Mouse (Mus musculus) myocyte (in vitro differentiated cells): ENCODE data around the gene Gm13199. TPM values are rescaled to one million over a fixed set of nuclear protein-coding genes. Genes with fewer than 3 reads are reported as not detected.

Experiments used
- H3K27me3 ChIP-seq: one replicate; pipeline ENCODE4 v1.6.1; 2011; ENCODE audit not compliant: control insufficient read depth, insufficient read depth, insufficient read length
- H3K36me3 ChIP-seq: one replicate; pipeline ENCODE4 v1.6.1; 2011; ENCODE audit not compliant: control insufficient read depth, insufficient read depth
- H3K4me2 ChIP-seq: one replicate; pipeline ENCODE4 v1.6.1; 2011; ENCODE audit warnings: low read depth, control low read depth
- H3K4me3 ChIP-seq: one replicate; pipeline ENCODE4 v1.5.1; 2011; ENCODE audit warnings: mild to moderate bottlenecking, control low read depth, moderate library complexity
- H3K79me2 ChIP-seq: one replicate; pipeline ENCODE4 v1.6.1; 2011; ENCODE audit not compliant: control insufficient read depth, insufficient read depth
- H3ac ChIP-seq: one replicate; pipeline ENCODE4 v1.6.1; 2011; ENCODE audit not compliant: control insufficient read depth, insufficient read length
- CEBPB ChIP-seq: IDR thresholded peaks from 2 replicates; pipeline ENCODE4 v1.6.1; 2011; ENCODE audit warnings: mild to moderate bottlenecking, moderate library complexity; ENCODE audit not compliant: poor library complexity, insufficient read depth, severe bottlenecking
- E2F4 ChIP-seq: IDR thresholded peaks from one replicate; pipeline ENCODE4 v1.6.1; 2011; ENCODE audit warnings: mild to moderate bottlenecking, control low read depth, moderate library complexity; ENCODE audit not compliant: insufficient read depth
- MAX ChIP-seq: IDR thresholded peaks from one replicate; pipeline ENCODE4 v1.6.1; 2011; ENCODE audit warnings: low read depth, mild to moderate bottlenecking, control low read depth
- MYOD1 ChIP-seq, 3 experiments: IDR thresholded peaks; one replicate each; pipeline ENCODE4 v1.6.1; 2011; ENCODE audit warnings: control low read depth in 2 of 3, low read depth in 2 of 3, mild to moderate bottlenecking in 2 of 3, moderate library complexity in 1 of 3; ENCODE audit not compliant: insufficient read length in 2 of 3, control insufficient read depth in 1 of 3
- MYOG ChIP-seq, 3 experiments: IDR thresholded peaks; one replicate each; pipeline ENCODE4 v1.6.1; 2011; ENCODE audit warnings: control low read depth in 2 of 3, low read depth in 2 of 3, mild to moderate bottlenecking in 2 of 3; ENCODE audit not compliant: insufficient read length in 2 of 3, control insufficient read depth in 1 of 3, insufficient read depth in 1 of 3
- POLR2A ChIP-seq: IDR thresholded peaks from one replicate; pipeline ENCODE4 v1.6.1; 2011; ENCODE audit warnings: low read depth, mild to moderate bottlenecking, control low read depth, moderate library complexity; ENCODE audit not compliant: insufficient read length
- POLR2AphosphoS2 ChIP-seq: IDR thresholded peaks from one replicate; pipeline ENCODE4 v1.6.1; 2011; ENCODE audit warnings: low read depth, control low read depth; ENCODE audit not compliant: insufficient read length
- REST ChIP-seq: IDR thresholded peaks from one replicate; pipeline ENCODE4 v1.6.1; 2011; ENCODE audit warnings: mild to moderate bottlenecking, control low read depth, moderate library complexity; ENCODE audit not compliant: insufficient read depth, insufficient read length
- SRF ChIP-seq: IDR thresholded peaks from one replicate; pipeline ENCODE4 v1.6.1; 2011; ENCODE audit warnings: low read depth; ENCODE audit not compliant: control insufficient read depth, insufficient read length
- TCF12 ChIP-seq: IDR thresholded peaks from one replicate; pipeline ENCODE4 v1.6.1; 2011; ENCODE audit warnings: mild to moderate bottlenecking, control low read depth; ENCODE audit not compliant: poor library complexity, insufficient read depth, severe bottlenecking
- TCF3 ChIP-seq: IDR thresholded peaks from one replicate; pipeline ENCODE4 v1.6.1; 2011; ENCODE audit warnings: low read depth, control low read depth; ENCODE audit not compliant: insufficient read length
- USF1 ChIP-seq: IDR thresholded peaks from one replicate; pipeline ENCODE4 v1.6.1; 2011; ENCODE audit warnings: low read depth, mild to moderate bottlenecking, control low read depth, moderate library complexity
- polyA plus RNA-seq: library from polyadenylated mRNA; unstranded; fragments of >200 nt; fragmentation: generic; extraction: Trizol; gene quantifications from one replicate; pipeline ENCODE4 v1.2.1, GENCODE M21; 2012; ENCODE audit warnings: missing spikeins

Gene Gm13199
- polyA plus RNA-seq, 1 experiment, result 0.24 TPM

DNA sequence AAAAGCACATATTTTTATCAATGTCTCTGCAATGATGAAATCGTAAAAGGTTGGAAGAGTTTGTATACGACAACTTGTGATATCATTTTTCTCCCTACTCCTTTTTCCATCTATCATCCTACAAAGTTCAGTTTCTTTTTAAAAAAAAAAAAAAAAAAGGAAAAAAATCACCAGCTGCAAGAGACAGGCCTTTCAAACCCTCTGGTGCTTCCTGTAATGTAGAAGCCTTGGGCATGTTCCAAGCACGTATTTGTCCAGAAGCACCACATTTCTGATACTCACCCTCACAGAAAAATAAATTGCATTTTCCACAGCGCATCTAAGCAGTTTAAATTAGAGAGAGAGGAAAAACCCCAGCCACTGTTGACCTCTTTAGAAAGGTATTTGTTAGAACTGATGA lies 16.9 kb downstream of the Gm13199 start:
- TF ChIP-seq TCF12 (no peak), MYOG (IDR thresholded peaks at IDR 0.05; ENCODE audit: control insufficient read depth in 1 of 3, insufficient read depth in 1 of 3, insufficient read length in 2 of 3, low read depth in 2 of 3) (no peak), SRF (no peak), REST (no peak), CEBPB (no peak), MAX (no peak), USF1 (no peak), E2F4 (no peak), MYOD1 (IDR thresholded peaks at IDR 0.05; ENCODE audit: control insufficient read depth in 1 of 3, insufficient read length in 2 of 3, low read depth in 2 of 3) (no peak), TCF3 (no peak), POLR2A (no peak), POLR2AphosphoS2 (no peak)
- Histone ChIP-seq H3ac (peak overlapping the region; percentile 48), H3K79me2 (peaks cover 59% of the 10 kb centered on the region), H3K36me3 (peaks cover 4% of the 10 kb centered on the region), H3K27me3 (no peaks in the 10 kb centered on the region), H3K4me3 (peak overlapping the region; percentile 79), H3K4me2 (peak overlapping the region; percentile 85)

DNA sequence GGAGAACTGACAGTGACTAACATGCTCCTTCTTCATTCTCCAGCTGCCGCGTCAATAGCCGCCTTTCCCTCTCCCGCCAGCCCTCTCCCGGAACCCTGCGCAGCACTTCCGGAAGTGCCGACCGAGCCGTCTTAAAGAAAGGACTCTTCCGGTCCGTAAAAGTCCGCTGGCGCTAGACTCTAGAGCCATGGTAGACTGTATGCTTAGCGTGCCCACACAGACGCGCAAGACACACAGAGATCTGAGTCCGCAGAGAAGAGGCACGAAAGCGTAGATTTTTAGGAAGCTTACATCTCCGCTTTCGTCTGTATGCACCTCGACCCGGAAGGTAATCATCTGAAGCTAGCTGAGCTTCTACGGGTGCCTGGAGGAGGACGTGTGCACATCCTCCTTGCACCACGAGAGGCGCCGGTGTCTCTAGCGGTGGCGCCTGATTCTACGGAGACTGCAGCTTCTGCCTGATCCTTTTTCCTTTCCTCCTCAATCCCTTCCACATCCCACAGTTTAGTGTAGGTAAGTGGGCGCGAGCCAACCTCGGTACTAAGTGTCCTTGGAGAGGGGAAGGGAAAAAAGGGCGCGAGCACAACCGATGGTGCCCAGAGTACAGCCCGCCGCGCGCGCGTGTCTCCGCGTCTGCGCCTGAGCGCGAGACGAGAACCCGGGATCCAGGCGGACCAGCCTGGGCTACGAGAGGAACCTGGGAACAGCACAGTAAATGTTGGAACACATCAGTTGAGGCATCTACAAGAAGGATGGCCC lies 17.7 kb downstream of the Gm13199 start, which contains the start of the genes Nudt5 and Cdc123:
Gene Nudt5, plus strand, starts transcription at position 147 of the 759 bp plus-strand sequence.
Gene Cdc123, minus strand, starts transcription at position 292 of the 759 bp plus-strand sequence.
- Histone ChIP-seq H3K36me3 (peaks cover 12% of the 10 kb centered on the region), H3K27me3 (no peaks in the 10 kb centered on the region), H3ac (peak within 1 kb of the TSS; percentile 48), H3K79me2 (peaks cover 58% of the 10 kb centered on the region), H3K4me2 (peak within 1 kb of the TSS; percentile 85), H3K4me3 (peak within 1 kb of the TSS; percentile 79)
- no peak for TF ChIP-seq TCF3
- TF ChIP-seq POLR2A, result peak; percentile 78
- peak in 1 of 3 experiments; percentile 27 for TF ChIP-seq MYOG (IDR thresholded peaks at IDR 0.05; ENCODE audit: control insufficient read depth in 1 of 3, insufficient read depth in 1 of 3, insufficient read length in 2 of 3, low read depth in 2 of 3)
- TF ChIP-seq POLR2AphosphoS2, result peak; percentile 81
- TF ChIP-seq MYOD1 (IDR thresholded peaks at IDR 0.05; ENCODE audit: control insufficient read depth in 1 of 3, insufficient read length in 2 of 3, low read depth in 2 of 3), result peak in 1 of 3 experiments; percentile 23
- TF ChIP-seq REST, result no peak
- TF ChIP-seq E2F4, result peak; percentile 69
- no peak for TF ChIP-seq MAX
- TF ChIP-seq TCF12, result no peak
- TF ChIP-seq USF1, result no peak
- TF ChIP-seq SRF, result peak; percentile 41
- no peak for TF ChIP-seq CEBPB

DNA sequence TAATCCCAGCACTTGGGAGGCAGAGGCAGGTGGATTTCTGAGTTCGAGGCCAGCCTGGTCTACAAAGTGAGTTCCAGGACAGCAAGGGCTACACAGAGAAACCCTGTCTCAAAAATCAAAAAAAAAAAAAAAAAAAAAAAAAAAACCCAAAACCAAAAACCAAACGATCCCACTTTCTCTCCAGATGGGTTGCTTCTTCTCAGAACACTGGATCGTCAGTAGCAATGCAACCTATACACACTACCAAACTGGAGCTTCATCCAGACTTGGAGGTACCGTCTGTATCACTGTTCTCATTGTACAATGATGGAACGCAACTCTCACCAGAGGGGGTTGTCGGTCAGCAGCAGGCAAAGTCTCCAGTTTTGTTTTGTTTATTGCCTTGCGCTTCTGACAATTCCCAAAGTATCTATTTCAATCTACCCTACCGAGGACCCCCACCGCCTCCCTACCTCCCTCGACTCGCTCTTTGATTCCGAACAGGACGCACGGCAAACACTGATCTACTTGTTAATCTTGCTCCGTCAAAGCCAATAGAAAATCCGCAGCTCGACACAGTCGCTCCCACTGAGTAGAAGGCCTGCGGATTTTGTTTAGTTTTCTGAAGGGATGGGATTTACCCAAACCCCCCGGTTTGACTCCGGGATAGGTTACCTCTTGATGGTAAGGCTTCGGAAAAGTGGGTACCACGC lies 18.4 kb downstream of the Gm13199 start:
- H3K4me2 ChIP-seq, result peak overlapping the region; percentile 67
- peak overlapping the region; percentile 79 for H3K4me3 ChIP-seq
- H3K79me2 ChIP-seq, result peaks cover 52% of the 10 kb centered on the region
- H3K27me3 ChIP-seq, result no peaks in the 10 kb centered on the region
- H3ac ChIP-seq, result peak overlapping the region; percentile 48
- H3K36me3 ChIP-seq, result peaks cover 19% of the 10 kb centered on the region
- no peak for TF ChIP-seq TCF3
- no peak for TF ChIP-seq MAX
- no peak for TF ChIP-seq TCF12
- TF ChIP-seq POLR2A, result no peak

DNA sequence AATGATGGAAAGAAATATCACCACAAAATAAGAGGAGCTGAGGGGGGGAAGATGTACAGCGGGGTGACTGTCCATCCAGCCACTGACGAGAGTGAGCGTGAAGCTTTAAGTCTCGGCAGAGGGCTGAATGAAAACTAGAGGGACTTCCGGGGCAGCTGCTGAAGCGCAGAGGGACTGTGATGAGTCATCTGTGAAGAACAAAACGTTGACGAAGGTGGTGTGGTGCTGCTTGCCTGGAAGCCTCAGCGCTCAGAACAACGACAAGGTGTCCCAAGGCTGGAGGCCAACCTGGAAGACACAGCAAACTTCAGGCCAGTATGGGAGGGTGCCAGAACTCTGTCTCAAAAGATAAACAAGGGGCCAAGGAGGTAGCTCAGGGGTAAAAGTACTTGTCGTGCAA lies 21.9 kb downstream of the Gm13199 start:
- H3K27me3 ChIP-seq, result no peaks in the 10 kb centered on the region
- H3K79me2 ChIP-seq, result peaks cover 17% of the 10 kb centered on the region
- H3K4me2 ChIP-seq, result no peak overlapping the region
- H3K4me3 ChIP-seq, result no peak overlapping the region
- H3ac ChIP-seq, result no peak overlapping the region
- peaks cover 33% of the 10 kb centered on the region for H3K36me3 ChIP-seq
- no peak for TF ChIP-seq MYOD1 (IDR thresholded peaks at IDR 0.05; ENCODE audit: control insufficient read depth in 1 of 3, insufficient read length in 2 of 3, low read depth in 2 of 3)
